Mouse (Mus musculus): ENCODE data around the gene Lsm14b.

Lsm14b gene

GRCm38 (mm10) chr2:180017632-180018031 lies 7.2 kb upstream of the Lsm14b start:
- no peak for DNase-seq (ENCODE audit: low read depth, low spot score)

- no peak for DNase-seq (ENCODE audit: low read depth, low spot score)
Measured at GRCm38 (mm10) chr2:180018573-180018972, 6.2 kb upstream of the Lsm14b start.

- no peak for DNase-seq (ENCODE audit: low read depth, low spot score)
Measured at GRCm38 (mm10) chr2:180020091-180020661, 4.6 kb upstream of the Lsm14b start.

- no peak for DNase-seq (ENCODE audit: low read depth, low spot score)
Measured at GRCm38 (mm10) chr2:180020919-180021318, 3.9 kb upstream of the Lsm14b start.

- no peak for DNase-seq (ENCODE audit: low read depth, low spot score)
Measured at GRCm38 (mm10) chr2:180022751-180023150, 2.0 kb upstream of the Lsm14b start.

GRCm38 (mm10) chr2:180025135-180025860 lies 511 bp downstream of the Lsm14b start:
- DNase-seq (ENCODE audit: low read depth, low spot score) = no peak

- DNase-seq (ENCODE audit: low read depth, low spot score) = no peak
Measured at GRCm38 (mm10) chr2:180025861-180026200, 1.0 kb downstream of the Lsm14b start.

GRCm38 (mm10) chr2:180027768-180028167 lies 3.0 kb downstream of the Lsm14b start:
- DNase-seq (ENCODE audit: low read depth, low spot score) = no peak

GRCm38 (mm10) chr2:180031270-180031669 lies 6.5 kb downstream of the Lsm14b start:
- DNase-seq (ENCODE audit: low read depth, low spot score) = no peak

GRCm38 (mm10) chr2:180032925-180033324 lies 8.1 kb downstream of the Lsm14b start:
- no peak for DNase-seq (ENCODE audit: low read depth, low spot score)

GRCm38 (mm10) chr2:180033956-180034355 lies 9.2 kb downstream of the Lsm14b start:
- DNase-seq (ENCODE audit: low read depth, low spot score) = no peak

- DNase-seq (ENCODE audit: low read depth, low spot score) = peak; percentile 55
Measured at GRCm38 (mm10) chr2:180034753-180035152, 10.0 kb downstream of the Lsm14b start.

- DNase-seq (ENCODE audit: low read depth, low spot score) = no peak
Measured at GRCm38 (mm10) chr2:180040406-180040805, 15.6 kb downstream of the Lsm14b start.

- no peak for DNase-seq (ENCODE audit: low read depth, low spot score)
Measured at GRCm38 (mm10) chr2:180041577-180042255, 16.9 kb downstream of the Lsm14b start.

- DNase-seq (ENCODE audit: low read depth, low spot score) = peak; percentile 87
Measured at GRCm38 (mm10) chr2:180042256-180042857, 17.6 kb downstream of the Lsm14b start, which contains the start of the genes Psma7 and Ss18l1. Psma7 (minus strand) TSS chr2:180042433. Ss18l1 (plus strand) TSS chr2:180042509.

- peak; percentile 52 for DNase-seq (ENCODE audit: low read depth, low spot score)
Measured at GRCm38 (mm10) chr2:180042858-180043515, 18.2 kb downstream of the Lsm14b start.

- no peak for DNase-seq (ENCODE audit: low read depth, low spot score)
Measured at GRCm38 (mm10) chr2:180045283-180045682, 20.5 kb downstream of the Lsm14b start.

- DNase-seq (ENCODE audit: low read depth, low spot score) = no peak
Measured at GRCm38 (mm10) chr2:180047580-180047979, 22.8 kb downstream of the Lsm14b start.

GRCm38 (mm10) chr2:180047980-180048635 lies 23.3 kb downstream of the Lsm14b start:
- no peak for DNase-seq (ENCODE audit: low read depth, low spot score)

- peak; percentile 86 for DNase-seq (ENCODE audit: low read depth, low spot score)
Measured at GRCm38 (mm10) chr2:180050986-180051385, 26.2 kb downstream of the Lsm14b start.

Data from ES-CJ7 (cell line).